Mouse (Mus musculus) kidney, adult 9 months (tissue): ENCODE data around the gene Cpped1.

Experiments used
- DNase-seq: peaks from one replicate; pipeline ENCODE4 v3.0.0; 2022

Gene Cpped1

DNA sequence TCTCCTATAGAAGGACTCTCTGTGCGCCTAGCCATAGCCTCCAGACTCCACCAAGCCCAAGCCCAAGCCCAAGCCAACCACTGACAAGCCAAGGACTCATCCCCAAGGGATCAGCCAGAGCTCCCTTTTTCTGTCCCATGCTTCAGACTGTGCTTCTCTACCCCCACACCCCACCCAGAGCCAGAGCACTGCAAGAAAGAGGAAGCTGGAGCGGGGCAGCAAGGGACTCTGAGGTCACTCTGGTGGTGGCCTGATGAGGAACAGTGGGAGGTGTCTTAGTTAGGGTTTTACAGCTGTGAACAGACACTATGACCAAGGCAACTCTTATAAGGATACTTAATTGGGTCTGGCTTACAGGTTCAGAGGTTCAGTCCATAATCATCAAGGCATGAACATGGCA, 65.8 kb downstream of the Cpped1 start:
- DNase-seq = no peak

DNA sequence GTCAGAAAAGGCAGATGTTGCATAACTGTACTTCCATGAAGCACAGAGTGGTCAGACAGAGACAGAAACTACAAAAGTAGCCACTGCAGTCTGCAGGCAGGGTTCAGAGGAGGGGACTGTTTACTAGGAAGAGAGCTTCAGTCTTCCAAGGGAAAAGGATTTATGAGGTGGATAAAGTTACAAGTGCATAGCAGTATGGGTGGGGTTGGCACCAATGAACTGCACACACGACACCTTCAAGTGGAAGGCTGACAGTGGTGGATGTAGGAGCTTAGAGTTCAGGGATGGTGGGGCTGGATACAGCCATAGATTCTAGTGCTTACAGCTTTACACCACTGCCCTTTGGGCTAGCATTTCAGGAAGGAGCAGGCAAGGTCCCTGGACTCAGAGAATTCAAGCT, 75.8 kb downstream of the Cpped1 start:
- DNase-seq = no peak

DNA sequence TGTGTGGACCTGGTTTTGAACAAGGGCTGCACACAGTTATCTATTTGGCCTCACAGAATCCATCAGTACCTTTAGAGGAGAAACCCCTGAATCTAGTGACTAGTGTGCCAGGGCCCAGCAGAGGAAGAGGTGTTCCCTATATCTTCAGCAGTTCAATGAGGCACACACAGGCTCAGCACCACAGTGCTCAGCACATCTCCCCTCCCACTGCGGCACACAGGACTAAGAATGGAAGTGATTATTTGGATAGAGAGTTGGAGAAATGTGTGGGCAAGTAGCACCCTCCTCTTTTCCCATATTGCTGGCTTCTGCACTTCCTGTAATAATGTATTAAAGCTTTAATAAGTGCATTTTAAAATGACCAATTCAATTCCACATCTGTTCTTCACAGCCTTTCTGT, 80.4 kb downstream of the Cpped1 start:
- no peak for DNase-seq

DNA sequence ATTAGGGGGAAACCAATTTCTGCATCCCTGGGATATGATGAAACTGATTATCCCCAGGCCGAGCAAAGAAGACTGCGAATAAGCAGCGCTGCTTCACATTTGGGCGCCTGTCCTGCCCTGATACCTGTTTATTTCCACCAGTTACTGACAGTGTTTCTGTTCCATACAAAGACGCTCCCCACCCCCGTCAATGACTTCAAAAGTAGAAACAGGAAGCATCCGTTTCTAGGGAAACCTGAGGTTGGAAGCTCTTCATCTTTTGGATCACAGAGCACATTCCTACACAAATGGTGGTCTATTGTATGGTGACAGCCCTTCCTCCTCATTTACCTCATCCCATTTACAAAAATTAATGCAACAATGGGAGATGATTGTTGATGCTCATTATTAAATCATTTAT, 84.4 kb downstream of the Cpped1 start:
- DNase-seq = no peak

GRCm38 (mm10) chr16:11824385-11824784, 84.9 kb downstream of the Cpped1 start:
- DNase-seq = peak; percentile 27

GRCm38 (mm10) chr16:11820791-11821190, 88.5 kb downstream of the Cpped1 start:
- no peak for DNase-seq

GRCm38 (mm10) chr16:11814935-11815650, 94.2 kb downstream of the Cpped1 start:
- DNase-seq = peak; percentile 27

- DNase-seq = no peak
Measured at GRCm38 (mm10) chr16:11812119-11812518, 97.1 kb downstream of the Cpped1 start.

- DNase-seq = no peak
Measured at GRCm38 (mm10) chr16:11809615-11810014, 99.6 kb downstream of the Cpped1 start.

DNA sequence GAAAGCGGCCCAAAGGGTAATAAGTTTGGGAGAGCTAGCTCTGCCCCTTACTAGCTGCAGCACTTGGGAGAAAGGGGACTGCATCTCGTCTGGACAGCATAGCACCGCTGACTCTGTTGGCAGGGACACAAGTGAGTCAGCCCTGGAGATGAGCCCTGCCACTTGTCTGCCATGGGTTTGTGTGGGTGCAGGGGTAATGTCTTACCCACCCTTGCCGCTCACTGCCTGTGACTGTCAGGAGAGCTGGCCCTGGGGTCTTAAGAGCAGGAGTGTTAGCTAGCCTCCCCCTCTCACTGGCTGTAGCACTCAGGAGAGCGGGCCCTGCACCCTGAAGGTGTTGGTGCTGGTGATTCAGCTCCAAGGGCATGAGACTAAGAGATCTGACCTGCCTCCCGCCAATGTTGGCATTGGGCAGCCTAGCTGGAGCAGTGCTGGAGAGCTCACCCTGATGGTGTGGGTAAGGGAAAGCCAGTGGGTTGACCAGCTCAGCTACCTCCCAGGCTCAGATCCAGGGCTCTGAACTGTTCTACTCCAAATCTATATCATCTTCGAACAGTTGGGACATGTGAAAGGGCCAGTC, 107.2 kb downstream of the Cpped1 start:
- DNase-seq = no peak

DNA sequence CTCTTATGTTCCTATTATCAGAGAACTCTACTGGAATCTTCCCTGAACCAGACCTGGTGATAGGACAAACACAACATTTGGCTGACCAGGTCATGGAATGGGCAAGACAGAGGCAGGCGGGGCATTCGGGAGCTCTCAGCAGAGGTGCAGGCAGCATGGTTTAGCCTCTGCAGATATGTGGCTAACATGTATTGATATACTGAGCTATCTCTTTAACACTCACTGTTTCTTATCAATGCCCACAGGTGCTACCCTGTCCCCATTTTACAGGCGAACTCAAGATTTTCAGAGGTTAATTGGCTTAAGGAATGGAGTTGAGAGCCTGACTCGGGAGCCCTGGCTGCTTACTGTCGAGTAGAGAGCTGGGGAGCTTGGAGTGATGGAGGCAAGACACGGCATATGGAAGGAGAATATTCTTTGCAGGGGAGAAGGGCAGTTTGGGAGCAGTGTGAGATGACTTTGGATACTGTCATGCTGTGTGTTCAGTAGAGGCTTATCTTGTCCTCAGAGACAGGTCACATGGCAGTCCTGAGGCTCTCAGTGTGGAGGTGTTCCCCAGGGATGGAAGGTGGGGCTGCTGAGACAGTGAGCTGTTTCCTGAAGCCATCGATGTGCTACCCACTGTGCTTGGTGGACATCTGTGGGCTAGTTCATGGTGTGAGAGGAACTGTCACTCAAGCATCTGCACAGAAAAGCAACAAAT, 113.3 kb downstream of the Cpped1 start:
- no peak for DNase-seq

GRCm38 (mm10) chr16:11794628-11795027, 114.6 kb downstream of the Cpped1 start:
- DNase-seq = no peak

DNA sequence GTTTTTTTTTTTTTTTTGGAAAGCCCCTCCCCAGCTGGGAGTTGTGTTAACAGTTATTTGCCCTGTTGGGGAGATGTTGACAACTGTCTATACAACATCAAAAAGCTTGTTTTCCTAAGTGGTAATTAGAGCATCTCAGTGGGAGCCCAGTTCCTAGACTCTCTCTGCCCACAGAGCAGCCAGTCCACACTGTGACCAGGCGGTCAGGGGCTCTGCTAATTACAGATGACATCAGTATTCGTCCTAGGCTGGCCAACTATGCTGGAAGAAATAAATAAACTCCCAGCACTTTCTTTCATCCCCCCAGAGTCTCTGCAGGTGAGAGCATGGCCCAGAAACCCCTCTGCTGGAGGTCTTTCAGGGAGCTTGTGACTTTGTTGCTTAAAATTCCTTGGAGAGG, 115.9 kb downstream of the Cpped1 start:
- DNase-seq = no peak

GRCm38 (mm10) chr16:11790476-11790875, 118.8 kb downstream of the Cpped1 start:
- no peak for DNase-seq

GRCm38 (mm10) chr16:11785806-11786205, 123.4 kb downstream of the Cpped1 start:
- DNase-seq = no peak

DNA sequence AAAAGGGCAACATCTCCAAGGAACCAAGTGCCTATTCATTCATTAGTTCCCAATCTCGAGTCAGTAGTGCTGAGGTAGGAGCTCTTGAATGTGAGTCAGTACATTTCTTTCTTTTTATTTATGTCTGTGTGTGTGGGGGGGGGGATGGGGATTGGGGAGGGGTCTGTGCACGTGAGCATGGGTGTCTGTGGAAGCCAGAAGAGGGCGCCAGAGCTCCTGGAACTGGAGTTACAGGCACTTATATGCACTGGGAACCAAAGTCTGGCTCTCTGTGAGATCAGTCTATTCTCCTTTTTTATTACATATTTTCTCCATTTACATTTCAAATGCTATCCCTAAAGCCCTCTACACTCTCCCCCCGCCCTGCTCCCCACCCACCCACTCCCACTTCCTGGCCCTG, 124.9 kb downstream of the Cpped1 start:
- DNase-seq = no peak

- DNase-seq = no peak
Measured at GRCm38 (mm10) chr16:11783337-11783736, 125.9 kb downstream of the Cpped1 start.

- DNase-seq = no peak
Measured at GRCm38 (mm10) chr16:11782082-11782481, 127.2 kb downstream of the Cpped1 start.

DNA sequence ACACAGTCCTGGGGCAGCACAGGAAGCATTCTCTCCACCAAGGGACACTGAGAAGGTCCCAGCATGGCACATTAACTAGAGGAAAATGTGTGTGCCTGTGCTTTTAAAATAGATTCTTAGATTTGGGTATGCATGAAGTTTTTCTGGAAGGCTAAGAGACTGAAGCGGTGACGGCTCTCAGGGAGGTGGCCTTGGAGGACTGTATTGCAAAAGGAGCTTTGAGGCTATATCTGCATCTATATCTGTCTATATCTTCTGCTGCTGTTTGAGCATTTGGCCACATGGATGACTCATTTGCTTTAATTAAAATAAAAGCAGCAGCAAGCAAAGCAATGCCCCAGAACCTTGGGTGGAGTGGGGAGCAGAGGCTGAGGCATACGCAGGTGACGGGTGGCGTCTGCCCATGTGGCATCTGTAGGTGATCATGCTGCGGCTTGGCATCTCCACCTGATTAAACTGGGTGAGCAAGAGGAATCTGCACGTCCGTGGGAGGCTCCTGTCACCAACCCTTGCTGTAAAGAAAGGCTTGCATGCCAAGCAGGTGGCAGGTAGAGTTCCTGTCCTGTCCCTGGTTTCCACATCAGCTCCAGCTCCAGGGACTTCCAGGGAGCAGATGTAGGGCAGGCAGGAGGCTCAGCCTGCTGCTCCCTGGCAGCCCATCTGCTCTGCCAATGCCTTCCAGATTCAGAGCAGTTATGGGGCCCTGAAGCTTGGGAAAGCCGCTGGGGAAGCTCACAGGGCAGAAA, 130.4 kb downstream of the Cpped1 start:
- no peak for DNase-seq

- DNase-seq = no peak
Measured at GRCm38 (mm10) chr16:11778191-11778590, 131.1 kb downstream of the Cpped1 start.

- no peak for DNase-seq
Measured at GRCm38 (mm10) chr16:11776528-11776927, 132.7 kb downstream of the Cpped1 start.

DNA sequence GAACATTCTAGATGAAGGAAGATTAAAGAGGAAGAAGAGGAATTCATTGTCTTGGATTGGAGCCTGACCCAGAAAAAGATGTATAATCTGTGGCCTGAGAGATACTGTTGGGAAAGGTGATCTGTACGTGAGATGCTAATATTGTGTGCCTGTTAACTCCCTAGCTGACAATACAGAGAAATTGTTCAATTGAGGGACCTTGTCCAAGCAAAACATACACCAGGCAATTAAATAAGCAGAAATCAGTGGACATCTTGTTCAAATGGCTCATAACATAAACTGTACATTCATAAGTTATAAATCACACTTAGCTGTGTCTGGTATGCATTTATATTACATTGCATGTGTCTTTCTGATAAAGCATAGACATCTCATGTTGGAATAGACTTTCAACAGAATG, 134.9 kb downstream of the Cpped1 start:
- DNase-seq = no peak

DNA sequence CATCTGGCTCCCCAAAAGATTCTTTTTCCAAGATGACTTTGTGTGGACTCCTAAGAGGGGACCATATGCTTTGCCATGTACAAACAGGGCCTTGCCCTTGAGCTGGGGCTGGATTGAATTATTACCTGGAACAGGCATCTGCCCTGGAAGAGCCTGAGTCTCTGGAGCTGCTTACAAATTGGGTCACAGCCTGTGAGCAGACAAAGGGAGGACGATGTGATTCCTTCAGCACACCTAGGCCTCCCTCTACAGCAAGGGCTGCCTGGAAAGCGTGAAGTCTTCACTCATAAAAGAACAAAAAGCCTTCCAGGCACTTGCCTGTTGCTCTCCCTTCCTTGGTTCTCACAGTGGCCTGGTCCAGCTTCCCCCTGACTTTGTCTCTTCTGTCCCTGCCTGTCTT, 136.9 kb downstream of the Cpped1 start:
- no peak for DNase-seq

DNA sequence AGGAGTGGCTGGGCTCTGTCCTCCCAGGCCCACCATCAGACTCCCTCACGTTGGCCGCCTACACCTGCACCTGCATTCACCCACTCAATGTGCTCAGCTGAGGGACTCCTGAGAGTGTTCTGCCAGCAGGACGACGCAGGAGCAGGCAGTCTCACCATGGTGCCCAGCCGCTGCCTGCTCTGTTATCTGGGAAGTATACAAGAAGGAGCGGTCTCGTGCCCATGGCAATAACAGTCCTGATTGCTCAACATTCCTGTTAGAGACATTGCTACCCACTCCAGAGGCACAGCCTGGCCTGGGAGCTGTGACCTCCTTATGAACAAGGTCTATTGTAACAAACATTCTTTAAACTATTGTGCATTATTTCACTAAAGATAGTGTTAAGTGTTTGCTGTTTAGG, 151.3 kb downstream of the Cpped1 start:
- no peak for DNase-seq
